Mouse (Mus musculus) liver, embryonic 12.5 days (tissue): ENCODE data around the gene Pwwp2a. TPM values are rescaled to one million over a fixed set of nuclear protein-coding genes. Genes with fewer than 3 reads are reported as not detected.

ENCODE experiments used
- polyA plus RNA-seq: library from polyadenylated mRNA; unstranded; fragments of >200 nt; fragmentation: Nextera tagmentation; extraction: Ambion mirVana; gene quantifications from 2 replicates; pipeline ENCODE4 v1.2.1, GENCODE M21; 2016

Gene Pwwp2a
- polyA plus RNA-seq, 1 experiment from 2014 or later, result 24.9 TPM

Other genes starting within 250 kb of the Pwwp2a start
- 31.6 and 32.3 TPM in 2 replicates for gene Slu7, start 248.3 kb upstream of the Pwwp2a start, polyA plus RNA-seq
- gene C1qtnf2, start 207.7 kb upstream of the Pwwp2a start, polyA plus RNA-seq, result 0.29 and 0.42 TPM in 2 replicates
- gene Ccnjl, start 153.2 kb upstream of the Pwwp2a start, polyA plus RNA-seq, result 5.4 and 5.6 TPM in 2 replicates
- 1.0 and 1.4 TPM in 2 replicates for gene 4933415A04Rik, start 95.0 kb upstream of the Pwwp2a start, polyA plus RNA-seq
- gene Fabp6, start 80.5 kb upstream of the Pwwp2a start, polyA plus RNA-seq, result not detected in 2 replicates
- 45.9 and 48.0 TPM in 2 replicates for gene Ttc1, start 66.0 kb downstream of the Pwwp2a start, polyA plus RNA-seq
- 2.4 TPM in 2 replicates for gene Adra1b, start 219.2 kb downstream of the Pwwp2a start, polyA plus RNA-seq